Mouse (Mus musculus) CH12.LX (cell line): ENCODE data around the gene Sgms1.

Source experiments
- CHD1 ChIP-seq: IDR thresholded peaks from 2 replicates; pipeline ENCODE4 v1.6.1; 2012; ENCODE audit warnings: low read depth, low read length, improper control_type of control experiment, inconsistent platforms
- CTCF ChIP-seq, 2 experiments: IDR thresholded peaks in 1 of 2; conservative IDR thresholded peaks in 1 of 2; 2 replicates each; pipeline ENCODE4 v1.5.1; 2011 to 2012; ENCODE audit warnings: low read depth in 2 of 2, low read length in 2 of 2, improper control_type of control experiment in 1 of 2, inconsistent platforms in 1 of 2, mild to moderate bottlenecking in 1 of 2, moderate library complexity in 1 of 2
- E2F4 ChIP-seq: IDR thresholded peaks from 2 replicates; pipeline ENCODE4 v1.6.1; 2011; ENCODE audit warnings: low read depth, low read length, improper control_type of control experiment; ENCODE audit not compliant: insufficient replicate concordance
- EP300 ChIP-seq: IDR thresholded peaks from 2 replicates; pipeline ENCODE4 v1.6.1; 2011; ENCODE audit warnings: low read length, improper control_type of control experiment
- JUN ChIP-seq: IDR thresholded peaks from 2 replicates; pipeline ENCODE4 v1.6.1; 2011; ENCODE audit warnings: low read depth, mild to moderate bottlenecking, low read length, improper control_type of control experiment, moderate library complexity; ENCODE audit not compliant: insufficient read depth
- MEF2A ChIP-seq: IDR thresholded peaks from 2 replicates; pipeline ENCODE4 v1.6.1; 2014; ENCODE audit warnings: low read depth, mild to moderate bottlenecking, inconsistent platforms, low read length, improper control_type of control experiment, borderline replicate concordance
- POLR2AphosphoS2 ChIP-seq: IDR thresholded peaks from 2 replicates; pipeline ENCODE4 v1.6.1; 2011; ENCODE audit warnings: low read depth, low read length, improper control_type of control experiment
- RCOR1 ChIP-seq: conservative IDR thresholded peaks from 2 replicates; pipeline ENCODE4 v1.6.1; 2012; ENCODE audit warnings: low read depth, mild to moderate bottlenecking, inconsistent platforms, low read length, improper control_type of control experiment
- ZNF384 ChIP-seq: IDR thresholded peaks from 2 replicates; pipeline ENCODE4 v1.6.1; 2012; ENCODE audit warnings: low read depth, low read length, improper control_type of control experiment, inconsistent platforms

DNA sequence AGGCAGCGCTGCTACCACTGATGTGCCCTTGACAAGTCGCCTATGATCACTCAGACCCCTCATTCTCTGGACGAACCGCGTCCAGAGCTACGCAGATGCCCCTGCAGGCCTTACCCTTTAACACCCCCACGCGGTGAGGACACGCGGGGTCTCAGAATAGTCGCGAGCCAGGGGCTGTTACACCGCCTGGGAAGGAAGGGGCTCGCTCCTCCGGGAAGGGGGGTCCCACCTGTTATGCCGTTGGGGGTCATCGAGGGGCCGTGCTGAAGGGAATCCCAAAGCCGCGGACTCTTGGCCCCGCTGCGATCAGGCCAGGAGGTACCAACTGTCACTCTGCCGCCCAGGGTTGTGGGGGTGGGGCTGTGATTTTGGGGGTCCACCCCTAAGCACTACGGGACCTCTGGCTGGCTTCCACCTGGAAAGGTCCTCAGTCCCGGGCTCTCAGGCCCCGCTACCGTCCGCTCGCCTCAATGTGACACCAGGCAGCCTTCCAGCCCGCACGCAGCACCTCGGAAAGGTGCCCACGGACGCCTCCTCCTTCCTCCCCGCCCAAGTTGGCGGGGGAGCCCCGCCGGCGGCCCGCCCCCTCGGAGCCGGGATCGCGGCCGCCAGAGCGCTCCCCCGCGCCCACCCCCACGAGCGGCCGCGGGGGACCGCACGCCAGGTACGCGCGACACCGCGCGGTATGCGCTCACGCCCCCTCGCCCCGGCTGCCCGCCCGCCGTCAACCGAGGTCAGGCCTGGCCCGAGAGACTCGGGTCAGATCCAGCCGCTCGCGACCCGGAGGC lies 1.9 kb downstream of the Sgms1 start:
- TF ChIP-seq RCOR1 (no peak), CTCF (conservative IDR thresholded peaks at IDR 0.05 in 1 of 2, IDR thresholded peaks at IDR 0.05 in 1 of 2; ENCODE audit: low read depth in 2 of 2, low read length in 2 of 2) (no peak), MEF2A (no peak), E2F4 (no peak), CHD1 (no peak), EP300 (no peak), ZNF384 (no peak), POLR2AphosphoS2 (no peak), JUN (no peak)
